Mouse (Mus musculus) R1 (cell line): ENCODE results near the gene Pecam1.
A peak's percentile ranks its signal among the peaks of the same experiment; 100 is the strongest.
"Not testable (repeated sequence)": the region's sequence is repeated elsewhere in the genome, so short reads cannot be mapped to it uniquely, and the experiment has no call there.

Experiments
- DNase-seq: peaks from one replicate; pipeline ENCODE4 v3.0.0-alpha.2; 2018; ENCODE audit warnings: low read depth, low spot score

Pecam1 gene

DNA sequence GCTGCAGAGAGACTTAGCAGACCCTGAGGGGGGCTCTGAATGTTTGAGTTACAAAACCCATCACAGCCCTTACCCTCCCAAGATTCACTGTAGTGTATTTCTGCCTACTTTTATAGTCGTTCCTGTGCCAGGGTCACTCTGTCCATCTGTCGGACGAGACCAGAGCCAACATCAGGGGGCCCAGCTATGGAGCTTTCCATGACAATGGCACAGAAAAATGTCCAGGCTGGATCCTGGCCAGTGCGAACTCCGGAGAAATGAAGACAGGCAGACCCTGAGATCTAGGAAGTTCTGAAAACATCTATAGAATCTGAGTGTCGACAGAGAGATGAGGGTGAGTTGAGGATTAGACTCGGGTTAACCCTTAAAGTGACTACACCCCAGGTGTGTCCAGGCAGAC is 82.1 kb downstream of the Pecam1 start:
- DNase-seq = no peak

- no peak for DNase-seq
Measured at GRCm38 (mm10) chr11:106667855-106668254, 82.6 kb downstream of the Pecam1 start.

DNA sequence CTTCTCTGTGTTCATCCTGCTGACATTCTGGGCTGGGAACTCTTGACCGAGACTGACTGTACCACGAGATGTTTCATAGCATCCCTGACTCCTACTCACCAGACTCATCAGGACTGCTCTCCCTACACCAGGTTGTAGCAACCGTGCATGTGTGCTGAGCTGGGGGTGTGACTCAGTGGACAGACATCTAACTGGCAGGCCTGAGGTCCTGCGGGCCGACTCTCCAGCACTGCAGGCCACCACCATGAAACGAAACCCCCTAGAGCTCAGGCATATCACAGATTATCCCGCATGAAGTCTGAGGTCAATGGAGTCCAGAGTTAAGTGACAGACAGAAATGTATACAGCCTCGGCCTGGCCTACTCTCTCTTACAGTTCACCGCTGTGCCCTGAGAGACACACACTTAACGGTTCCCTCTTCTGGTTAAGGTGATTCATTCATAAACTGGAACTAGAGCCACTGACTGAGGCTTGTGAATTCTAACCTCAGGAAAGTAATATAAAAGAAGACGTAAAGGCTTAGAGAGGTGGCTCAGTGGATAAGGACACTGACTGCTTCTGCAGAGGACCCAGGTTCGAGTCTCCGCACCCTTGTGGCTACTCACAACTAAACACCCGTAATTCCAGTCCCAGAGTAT is 83.8 kb downstream of the Pecam1 start:
- DNase-seq = no peak

GRCm38 (mm10) chr11:106665841-106666240 is 84.6 kb downstream of the Pecam1 start:
- DNase-seq = no peak

GRCm38 (mm10) chr11:106665328-106665727 is 85.1 kb downstream of the Pecam1 start:
- DNase-seq = no peak

GRCm38 (mm10) chr11:106664691-106665090 is 85.7 kb downstream of the Pecam1 start:
- no peak for DNase-seq

DNA sequence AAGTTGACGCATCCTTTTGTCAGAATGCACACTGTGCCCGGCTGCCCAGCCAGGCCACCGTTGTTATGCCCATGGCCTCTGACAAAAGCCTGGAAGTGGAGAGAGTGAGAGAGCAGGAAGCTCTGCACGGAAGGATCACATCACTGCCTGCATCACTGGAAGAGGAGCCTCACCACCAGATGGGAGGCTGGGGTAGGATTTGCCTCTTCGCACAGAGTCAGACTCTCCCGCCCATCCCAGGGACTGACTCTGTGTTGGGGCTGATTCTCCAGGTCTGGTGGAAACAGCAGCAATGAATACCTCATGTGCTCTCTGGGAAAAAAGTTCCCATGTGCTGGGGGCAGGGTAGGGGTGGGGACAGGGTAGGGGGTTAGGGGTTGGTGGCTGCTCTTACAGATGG is 86.6 kb downstream of the Pecam1 start:
- DNase-seq = peak; percentile 37

GRCm38 (mm10) chr11:106662634-106663407 is 87.6 kb downstream of the Pecam1 start:
- DNase-seq = no peak

DNA sequence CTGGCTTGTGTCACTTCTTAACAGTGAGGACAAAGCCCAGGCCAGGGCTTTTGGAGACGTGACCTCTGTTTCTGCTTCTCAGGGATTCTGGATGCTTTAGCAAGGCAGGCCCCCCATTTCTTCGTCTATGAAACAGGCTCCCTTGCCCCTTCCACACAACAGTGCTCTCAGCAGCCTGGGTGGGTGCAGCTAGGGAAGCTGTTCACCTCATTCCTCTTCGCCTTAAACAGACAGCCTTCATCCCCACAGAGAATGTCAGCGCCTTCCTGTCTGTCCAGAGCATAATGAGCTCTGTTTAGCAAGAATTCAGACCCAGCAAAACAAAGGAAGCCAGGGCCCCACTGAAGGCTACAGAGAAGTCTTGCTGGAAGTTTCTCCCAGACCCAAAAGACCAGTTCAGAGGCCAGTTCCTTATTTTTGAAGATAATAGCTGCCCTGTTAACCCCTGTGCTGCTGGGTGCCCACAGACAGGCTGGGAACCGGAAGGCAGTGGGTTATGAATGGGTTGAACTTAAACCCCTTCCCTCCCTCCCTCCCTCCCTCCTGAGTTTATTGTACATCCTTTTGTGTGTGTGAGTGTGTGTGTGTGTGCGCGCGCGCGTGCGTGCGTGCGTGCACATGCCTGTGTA is 89.9 kb downstream of the Pecam1 start:
- DNase-seq = peak; percentile 35

GRCm38 (mm10) chr11:106659598-106660295 is 90.7 kb downstream of the Pecam1 start:
- DNase-seq = no peak

DNA sequence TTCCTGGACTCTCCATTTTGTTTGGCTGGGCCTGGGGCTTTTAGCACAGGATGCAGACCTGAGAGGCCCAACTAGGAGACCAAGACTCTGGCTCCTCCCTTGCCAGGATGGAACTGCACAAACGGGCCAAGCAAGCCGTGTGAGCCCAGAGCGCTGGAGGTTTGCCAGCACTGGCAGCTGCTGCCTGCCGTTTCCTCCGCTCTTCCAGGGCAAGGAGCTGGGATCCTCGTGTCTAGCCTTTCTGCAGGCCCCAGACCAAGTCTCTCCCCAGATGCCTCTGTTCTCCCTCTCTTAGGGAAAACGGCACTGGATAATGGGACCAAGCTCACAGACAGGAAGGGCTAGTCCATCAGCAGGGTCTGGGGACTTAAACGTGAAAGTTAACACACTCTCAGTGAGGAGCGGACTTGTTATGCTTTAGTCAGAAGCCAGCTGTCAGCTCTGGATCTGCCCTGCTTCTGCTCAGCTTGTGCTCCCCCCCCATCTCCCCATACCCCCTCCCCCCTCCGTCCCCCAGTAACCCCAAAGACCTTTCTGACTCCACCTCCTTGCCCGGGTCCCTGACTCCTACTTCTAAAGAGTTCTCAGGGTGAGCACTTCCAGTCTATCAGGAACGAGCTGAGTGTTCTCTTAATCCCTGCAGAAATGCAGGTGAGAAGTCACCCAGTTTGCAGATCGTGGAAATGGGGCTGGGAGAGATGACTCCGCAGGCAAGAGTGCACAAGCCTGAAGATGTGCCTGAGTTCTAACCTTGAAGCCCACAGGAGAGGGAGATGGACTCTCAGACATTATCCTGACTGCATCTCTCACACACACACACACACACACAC is 92.2 kb downstream of the Pecam1 start:
- DNase-seq = no peak

DNA sequence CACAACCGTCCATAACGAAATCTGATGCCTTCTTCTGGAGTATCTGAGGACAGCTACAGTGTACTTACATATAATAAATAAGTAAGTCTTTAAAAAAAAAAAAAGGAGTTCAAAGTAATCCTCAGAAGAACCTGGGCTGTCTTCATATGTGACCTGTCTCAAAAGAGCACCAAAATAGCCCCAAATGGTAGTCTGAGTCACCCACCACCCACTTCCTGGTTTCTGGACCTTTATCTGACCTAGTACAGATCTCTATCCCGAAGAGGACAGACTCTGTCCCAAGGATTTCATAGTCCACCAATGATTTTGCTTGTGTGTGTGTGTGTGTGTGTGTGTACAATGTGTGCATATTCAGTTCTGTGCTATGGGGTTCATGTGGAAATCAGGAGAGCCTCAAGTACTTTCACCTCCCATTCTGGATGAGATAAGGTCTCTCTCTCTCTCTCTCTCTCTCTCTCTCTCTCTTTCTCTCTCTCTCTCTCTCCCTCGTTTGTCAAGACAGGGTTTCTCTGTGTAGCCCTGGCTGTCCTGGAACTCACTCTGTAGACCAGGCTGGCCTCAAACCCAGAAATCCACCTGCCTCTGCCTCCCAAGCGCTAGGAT is 93.4 kb downstream of the Pecam1 start:
- DNase-seq = not testable (repeated sequence)

DNA sequence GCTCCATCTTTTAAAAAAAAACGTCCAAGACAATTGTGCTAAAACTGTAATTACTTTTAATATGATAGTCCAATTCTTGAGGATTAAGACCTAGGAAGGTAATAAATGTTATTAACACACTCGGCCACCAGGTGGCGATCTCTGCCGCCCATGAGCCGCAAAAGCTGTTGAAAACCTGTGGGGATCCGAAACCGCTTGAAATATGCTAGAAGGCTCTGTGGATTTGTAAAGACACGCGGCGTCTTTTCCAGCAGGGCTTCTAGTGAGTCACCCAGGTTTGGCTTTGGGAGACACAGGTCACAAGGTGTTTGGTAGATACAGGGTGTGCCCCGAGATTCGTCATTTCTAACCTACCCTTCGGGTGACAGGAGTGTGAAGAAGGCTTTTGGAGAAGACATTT is 102.1 kb downstream of the Pecam1 start:
- DNase-seq = peak; percentile 79

DNA sequence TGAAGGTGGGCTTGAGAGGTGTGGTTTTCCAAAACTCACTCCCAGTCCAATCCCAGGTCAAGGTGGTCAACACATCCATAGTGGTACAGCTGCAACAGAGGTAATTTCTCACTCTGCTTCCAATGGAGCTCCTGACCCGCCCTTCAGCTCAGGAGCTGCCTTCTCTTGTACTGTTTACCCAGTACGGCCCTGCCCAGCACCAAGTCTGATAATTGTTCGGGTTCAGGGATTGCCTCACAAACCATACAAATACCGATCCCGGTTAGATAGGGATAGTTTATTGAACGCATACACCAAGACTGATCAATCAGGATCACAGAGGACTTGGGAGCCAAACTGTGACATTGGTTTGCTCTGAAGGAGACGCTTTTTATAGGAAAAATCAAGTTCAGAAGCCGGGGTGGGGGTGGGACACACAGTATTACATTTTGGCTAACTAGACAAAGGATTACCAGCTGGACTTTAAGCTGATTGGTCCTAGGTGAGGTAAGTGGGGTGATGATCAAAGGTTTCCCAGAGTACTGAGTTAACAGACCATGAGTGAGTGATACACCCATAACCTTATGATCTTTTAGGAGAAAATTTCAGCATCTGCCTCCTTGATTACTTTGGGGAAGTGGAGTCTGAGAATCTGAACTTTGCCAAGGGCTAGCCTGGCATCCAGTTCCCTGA is 107.3 kb downstream of the Pecam1 start:
- no peak for DNase-seq

DNA sequence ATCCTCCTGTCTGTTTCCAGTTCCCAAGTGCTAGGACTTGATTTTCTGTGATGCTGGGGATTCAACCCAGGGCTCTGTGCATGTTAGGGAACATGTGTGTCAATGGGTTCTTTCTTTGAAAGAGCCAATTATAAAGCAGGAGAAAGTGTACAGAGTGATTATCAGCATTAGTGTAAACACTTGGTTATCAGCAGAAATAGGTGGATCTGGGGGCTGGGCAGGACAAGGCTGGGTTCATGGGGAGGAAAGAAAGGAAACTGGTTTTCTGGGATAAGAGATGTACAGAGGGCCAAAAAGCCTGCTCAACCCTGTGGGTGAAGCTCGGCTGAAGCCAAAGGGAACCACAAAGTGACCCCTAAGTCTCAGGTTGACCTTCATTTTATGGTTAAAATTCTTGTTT is 108.8 kb downstream of the Pecam1 start:
- no peak for DNase-seq

GRCm38 (mm10) chr11:106640059-106640458 is 110.4 kb downstream of the Pecam1 start:
- no peak for DNase-seq

DNA sequence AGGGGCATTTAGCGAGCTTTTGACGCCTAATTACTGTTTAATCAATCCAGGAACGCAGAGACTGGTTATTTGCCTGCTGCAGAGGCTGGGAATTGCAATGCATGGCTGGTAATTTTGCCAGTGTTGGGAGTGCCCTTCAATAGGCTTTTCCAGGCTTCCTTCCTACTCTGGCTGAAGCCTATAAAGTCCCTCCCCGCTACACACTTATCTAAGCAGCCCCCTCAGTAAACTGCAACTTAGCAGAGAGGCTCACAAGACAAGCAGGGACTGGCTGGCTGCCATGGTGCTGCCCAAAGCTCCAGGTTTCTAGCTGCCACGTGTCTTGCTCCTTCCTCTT is 111.1 kb downstream of the Pecam1 start:
- no peak for DNase-seq

DNA sequence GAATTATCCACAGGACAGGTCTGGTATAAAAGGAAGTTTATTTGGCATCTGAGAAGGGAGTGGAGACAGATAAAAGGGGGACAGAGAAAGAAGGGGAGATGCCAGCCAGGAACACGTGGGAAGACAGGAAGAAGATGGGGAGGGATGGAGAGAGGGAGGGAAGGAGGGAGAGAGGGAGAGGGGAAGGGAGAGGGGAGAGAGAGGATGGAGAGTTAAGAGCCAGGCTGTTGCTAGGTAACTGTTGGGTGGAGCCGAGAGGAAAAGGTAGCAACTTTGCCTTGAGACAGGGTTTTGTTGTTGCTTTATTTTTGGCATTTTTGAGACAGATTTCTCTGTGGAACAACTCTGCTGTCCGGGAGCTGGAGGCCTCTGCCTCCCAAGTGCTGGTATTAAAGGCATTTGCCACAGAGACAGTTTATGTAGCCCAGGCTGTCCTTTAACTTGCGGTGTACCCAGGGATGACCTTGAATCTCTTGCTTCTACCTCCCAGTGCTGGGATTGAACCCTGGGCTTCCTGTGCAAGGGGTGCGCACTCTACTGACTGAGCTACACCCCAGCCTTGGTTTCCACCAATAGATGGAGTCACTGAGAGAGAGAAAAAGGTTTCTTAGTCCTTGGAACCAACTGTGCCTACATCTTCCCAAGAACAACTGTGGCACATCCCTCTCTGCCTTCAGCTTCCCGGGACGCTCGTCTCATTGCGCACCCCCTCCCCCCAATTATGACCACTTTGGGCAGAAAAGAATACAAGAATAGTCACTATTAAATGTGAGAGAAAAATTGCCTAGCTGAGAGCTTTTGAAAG is 111.7 kb downstream of the Pecam1 start:
- DNase-seq = peak; percentile 71

GRCm38 (mm10) chr11:106637754-106638153 is 112.7 kb downstream of the Pecam1 start:
- peak; percentile 82 for DNase-seq

- peak; percentile 90 for DNase-seq
Measured at GRCm38 (mm10) chr11:106635946-106636345, 114.5 kb downstream of the Pecam1 start.
